In genomic region chr6:46705926-46706325, GRCm38 (mm10) we compare ENCODE assay signal across 19 mouse cellular contexts.
DNase-seq lines count a peak whose midpoint lies in the region; ATAC-seq and TF ChIP-seq lines count a peak whose summit lies in the region.
"Had no signal": no experiment of that assay in that cellular context is flagged by ENCODE, and none has a peak within 500 bp of the region (broad histone marks: within the 10 kb centered on the region; RNA-seq: fewer than 3 reads in every experiment).

No protein-coding gene starts in this region.

- no peak overlapping the region for H3K9ac ChIP-seq in forebrain, embryonic 14.5 days (ENCODE audit: low read length)
- no peak overlapping the region for H3K9ac ChIP-seq in forebrain, embryonic 15.5 days (replicated peaks)
- H3K9ac ChIP-seq: heart, embryonic 12.5 days; hindbrain, embryonic 15.5 days; limb, embryonic 13.5 days; liver, embryonic 15.5 days had no signal

- no peak for TF ChIP-seq CTCF in brain, embryonic 14.5 days (IDR thresholded peaks at IDR 0.05; ENCODE audit: borderline replicate concordance, extremely low read depth, insufficient read depth, insufficient read length)
- TF ChIP-seq CTCF in thymus, adult 2 months (IDR thresholded peaks at IDR 0.05; ENCODE audit: borderline replicate concordance, control insufficient read depth, extremely low read depth, insufficient read depth, low read length, poor library complexity), result no peak

- peak; percentile 14 for DNase-seq in forebrain, embryonic 14.5 days (ENCODE audit: low spot score)
- peak; percentile 49 for DNase-seq in brain, embryonic 14.5 days (ENCODE audit: low read depth)
- peak; percentile 29 to 65 for DNase-seq in layer of hippocampus, adult 8-10 months (ENCODE audit: low spot score in 2 of 2)
- peak; percentile 18 to 48 for DNase-seq in right cerebral cortex, adult 2 months (ENCODE audit: low spot score in 2 of 2)
- no peak for DNase-seq in thymus, adult 2 months
- DNase-seq in adrenal gland, postnatal 14 days, result no peak
- DNase-seq in midbrain, embryonic 10.5 days (ENCODE audit: low spot score), result no peak
- DNase-seq: adrenal gland, adult 2 months; lung, postnatal 10 days; thymus, adult 18-20 months had no signal

- no peak overlapping the region for H3K4me2 ChIP-seq in forebrain, embryonic 14.5 days (ENCODE audit: low read length)
- no peak overlapping the region for H3K4me2 ChIP-seq in forebrain, embryonic 15.5 days (replicated peaks)
- H3K4me2 ChIP-seq: heart, embryonic 12.5 days; hindbrain, embryonic 15.5 days; limb, embryonic 13.5 days; liver, embryonic 15.5 days had no signal

- H3K27me3 ChIP-seq in forebrain, embryonic 14.5 days (replicated peaks; ENCODE audit: control insufficient read depth, insufficient read depth, low read length), result no peaks in the 10 kb centered on the region
- H3K27me3 ChIP-seq in forebrain, embryonic 15.5 days, result no peaks in the 10 kb centered on the region
- H3K27me3 ChIP-seq in thymus, adult 2 months (ENCODE audit: control insufficient read depth, insufficient read depth, low read length), result no peaks in the 10 kb centered on the region
- no peaks in the 10 kb centered on the region for H3K27me3 ChIP-seq in midbrain, embryonic 10.5 days (ENCODE audit: low read depth, poor library complexity, severe bottlenecking)
- H3K27me3 ChIP-seq: heart, embryonic 12.5 days; hindbrain, embryonic 15.5 days; limb, embryonic 13.5 days; liver, embryonic 15.5 days; megakaryocyte, embryonic 14.5 days had no signal

- WGBS in forebrain, embryonic 14.5 days, result 79% methylated on average over 3 of the region's 3 CpGs
- WGBS in forebrain, embryonic 15.5 days, result 71% methylated on average over 3 of the region's 3 CpGs
- 54% methylated on average over 3 of the region's 3 CpGs for WGBS in thymus, adult 2 months
- 96% methylated on average over 3 of the region's 3 CpGs for WGBS in midbrain, embryonic 10.5 days

- H3K4me1 ChIP-seq in forebrain, embryonic 14.5 days (ENCODE audit: control insufficient read depth, insufficient read depth, low read length), result no peaks in the 10 kb centered on the region
- peaks cover 9% of the 10 kb centered on the region; the same call in 1 of the 2 replicates for H3K4me1 ChIP-seq in forebrain, embryonic 15.5 days
- no peaks in the 10 kb centered on the region for H3K4me1 ChIP-seq in thymus, adult 2 months (replicated peaks; ENCODE audit: control insufficient read depth, insufficient read depth, low read length)
- H3K4me1 ChIP-seq in midbrain, embryonic 10.5 days, result no peaks in the 10 kb centered on the region
- H3K4me1 ChIP-seq: heart, embryonic 12.5 days; hindbrain, embryonic 15.5 days; limb, embryonic 13.5 days; liver, embryonic 15.5 days; megakaryocyte, embryonic 14.5 days had no signal

- no peak for TF ChIP-seq POLR2A in brain, embryonic 14.5 days (IDR thresholded peaks at IDR 0.05; ENCODE audit: borderline replicate concordance, extremely low read depth, insufficient read depth, insufficient read length, poor library complexity, severe bottlenecking)
- no peak for TF ChIP-seq POLR2A in thymus, adult 2 months (IDR thresholded peaks at IDR 0.05; ENCODE audit: control insufficient read depth, extremely low read depth, insufficient read depth, low read length, poor library complexity)

- H3K27ac ChIP-seq in forebrain, embryonic 14.5 days (ENCODE audit: low read depth, low read length), result no peak overlapping the region
- no peak overlapping the region for H3K27ac ChIP-seq in forebrain, embryonic 15.5 days (replicated peaks)
- H3K27ac ChIP-seq in thymus, adult 2 months (ENCODE audit: control insufficient read depth, insufficient read depth, low read length), result no peak overlapping the region
- no peak overlapping the region for H3K27ac ChIP-seq in midbrain, embryonic 10.5 days (replicated peaks)
- H3K27ac ChIP-seq: hindbrain, embryonic 15.5 days; kidney, postnatal 0 days; limb, embryonic 13.5 days; liver, embryonic 15.5 days had no signal

- no peaks in the 10 kb centered on the region for H3K36me3 ChIP-seq in forebrain, embryonic 14.5 days (ENCODE audit: control insufficient read depth, insufficient read depth, low read length)
- no peaks in the 10 kb centered on the region for H3K36me3 ChIP-seq in forebrain, embryonic 15.5 days
- no peaks in the 10 kb centered on the region for H3K36me3 ChIP-seq in thymus, adult 2 months (ENCODE audit: control insufficient read depth, insufficient read depth, low read length)
- H3K36me3 ChIP-seq in midbrain, embryonic 10.5 days, result no peaks in the 10 kb centered on the region
- H3K36me3 ChIP-seq: heart, embryonic 12.5 days; hindbrain, embryonic 15.5 days; limb, embryonic 13.5 days; liver, embryonic 15.5 days had no signal

- ATAC-seq in forebrain, embryonic 14.5 days, result no peak
- ATAC-seq in forebrain, embryonic 15.5 days (replicated peaks), result no peak
- ATAC-seq: intestine, embryonic 16.5 days; midbrain, embryonic 16.5 days had no signal

- no peaks in the 10 kb centered on the region for H3K9me3 ChIP-seq in forebrain, embryonic 14.5 days (replicated peaks; ENCODE audit: control insufficient read depth, low read length)
- no peaks in the 10 kb centered on the region for H3K9me3 ChIP-seq in forebrain, embryonic 15.5 days
- no peaks in the 10 kb centered on the region for H3K9me3 ChIP-seq in midbrain, embryonic 10.5 days (replicated peaks)
- H3K9me3 ChIP-seq: heart, embryonic 12.5 days; hindbrain, embryonic 15.5 days; limb, embryonic 13.5 days; liver, embryonic 15.5 days; megakaryocyte, embryonic 14.5 days had no signal

- no peak overlapping the region for H3K4me3 ChIP-seq in forebrain, embryonic 14.5 days (ENCODE audit: low read depth, low read length)
- H3K4me3 ChIP-seq in forebrain, embryonic 15.5 days, result no peak overlapping the region
- no peak overlapping the region for H3K4me3 ChIP-seq in thymus, adult 2 months (ENCODE audit: control insufficient read depth, insufficient read depth, low read length)
- no peak overlapping the region for H3K4me3 ChIP-seq in midbrain, embryonic 10.5 days
- H3K4me3 ChIP-seq: heart, embryonic 12.5 days; hindbrain, embryonic 15.5 days; limb, embryonic 13.5 days; liver, embryonic 15.5 days; megakaryocyte, embryonic 14.5 days had no signal

Comparison
In these comparisons a context has a peak if more than half of its experiments do, and no peak if none do; other contexts are left out.
1. DNase-seq: peak in forebrain, embryonic 14.5 days (single experiment), brain, embryonic 14.5 days (single experiment), layer of hippocampus, adult 8-10 months (2 of 2) and right cerebral cortex, adult 2 months (2 of 2); none in thymus, adult 2 months (single experiment), adrenal gland, postnatal 14 days (single experiment) and midbrain, embryonic 10.5 days (single experiment).